31 mouse cellular contexts compared by ENCODE assay signal in genomic region chr13:53417701-53418100, GRCm38 (mm10). TPM values are rescaled to one million over a fixed set of nuclear protein-coding genes. Genes with fewer than 3 reads are reported as not detected.
"Had no signal": no experiment of that assay in that cellular context is flagged by ENCODE, and none has a peak within 500 bp of the region (broad histone marks: within the 10 kb centered on the region; RNA-seq: fewer than 3 reads in every experiment).

No protein-coding gene starts in this region.

- H3K36me3 ChIP-seq: heart, embryonic 12.5 days; heart, embryonic 13.5 days; heart, embryonic 15.5 days; hindbrain, embryonic 10.5 days; hindbrain, embryonic 12.5 days; hindbrain, embryonic 13.5 days; hindbrain, embryonic 15.5 days; intestine, embryonic 15.5 days; kidney, embryonic 15.5 days had no signal

- H3K27me3 ChIP-seq: heart, embryonic 12.5 days; hindbrain, embryonic 12.5 days; hindbrain, embryonic 13.5 days; hindbrain, embryonic 15.5 days; intestine, embryonic 15.5 days; kidney, embryonic 15.5 days had no signal

- H3K4me1 ChIP-seq: hindbrain, embryonic 10.5 days; hindbrain, embryonic 12.5 days; hindbrain, embryonic 15.5 days; kidney, embryonic 15.5 days had no signal

- H3K27ac ChIP-seq: heart, embryonic 13.5 days; heart, embryonic 15.5 days; hindbrain, embryonic 10.5 days; hindbrain, embryonic 12.5 days; hindbrain, embryonic 13.5 days; hindbrain, embryonic 14.5 days; hindbrain, embryonic 15.5 days; hindbrain, postnatal 0 days; intestine, embryonic 15.5 days; kidney, embryonic 15.5 days; kidney, postnatal 0 days; layer of hippocampus, adult 2 months; left cerebral cortex, adult 2 months had no signal

- H3K9me3 ChIP-seq: heart, embryonic 12.5 days; heart, embryonic 13.5 days; heart, embryonic 15.5 days; hindbrain, embryonic 10.5 days; hindbrain, embryonic 12.5 days; hindbrain, embryonic 13.5 days; hindbrain, embryonic 15.5 days; intestine, embryonic 15.5 days; kidney, embryonic 15.5 days had no signal

- DNase-seq: heart, postnatal 14 days; heart, postnatal 36 days; kidney, adult 11 months; kidney, adult 18-20 months; kidney, adult 2 months; kidney, adult 8-10 months; kidney, adult 9 months; kidney, postnatal 10 days; kidney, postnatal 14 days; kidney, postnatal 25 days; kidney, postnatal 36 days; kidney, postnatal 4 days; layer of hippocampus, adult 9-11 months; layer of hippocampus, postnatal 36 days had no signal

- H3K4me3 ChIP-seq: heart, embryonic 12.5 days; heart, embryonic 13.5 days; heart, embryonic 15.5 days; hindbrain, embryonic 10.5 days; hindbrain, embryonic 12.5 days; hindbrain, embryonic 13.5 days; hindbrain, embryonic 15.5 days; intestine, embryonic 15.5 days; kidney, embryonic 15.5 days; layer of hippocampus, adult 2 months; left cerebral cortex, adult 2 months had no signal

RNA-seq across cellular contexts. Expression of gene Msx2, which starts 55.2 kb away (rescaled TPM):
- total RNA-seq: hematopoietic stem cell, adult 5-6 weeks had no signal
- polyA plus RNA-seq: intestine, postnatal 0 days; large intestine, adult 2 months had no signal
